Mouse (Mus musculus) cerebellum, adult 2 months (tissue): ENCODE data around the gene Dcaf17.

ENCODE experiments used
- CTCF ChIP-seq: fragments of 200-500 bp; IDR thresholded peaks from 2 replicates; pipeline ENCODE4 v1.5.1; 2011; ENCODE audit warnings: low read depth, mild to moderate bottlenecking, control low read depth, low read length, moderate library complexity, borderline replicate concordance; ENCODE audit not compliant: insufficient read depth
- POLR2A ChIP-seq: fragments of 200-500 bp; IDR thresholded peaks from 2 replicates; pipeline ENCODE4 v1.6.1; 2011; ENCODE audit warnings: low read length, control low read depth, borderline replicate concordance; ENCODE audit not compliant: insufficient read depth

DNA sequence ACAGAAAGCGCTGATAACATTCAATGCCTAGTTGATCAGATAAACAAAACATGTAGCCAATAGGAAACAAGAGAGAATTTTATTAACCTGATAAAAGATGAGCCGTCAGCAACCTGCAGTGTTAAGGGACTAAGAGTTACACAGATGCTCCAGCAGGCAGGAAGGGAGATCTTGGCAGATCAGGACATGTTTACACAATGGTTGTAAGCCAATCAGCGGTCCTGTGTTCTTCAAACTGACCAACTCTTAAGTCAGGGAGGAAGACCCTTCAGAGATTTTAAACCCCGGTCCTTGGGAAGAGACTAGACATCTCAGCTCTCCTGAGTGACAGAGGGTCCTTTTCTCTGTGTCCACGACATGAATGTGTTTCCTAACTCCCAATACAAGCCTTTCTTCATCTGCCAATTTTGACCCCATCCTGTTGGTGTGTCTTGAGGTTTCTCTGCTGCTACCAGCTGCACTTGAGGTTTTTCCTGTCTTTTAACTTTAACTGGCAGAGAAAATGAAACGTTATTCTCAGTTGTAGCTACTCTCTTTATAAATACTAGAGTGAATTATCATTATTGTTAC lies 8.3 kb upstream of the Dcaf17 start:
- TF ChIP-seq CTCF (no peak), POLR2A (no peak)
